In genomic region chr15:81105962-81106361, GRCm38 (mm10) we compare ENCODE assay signal across 11 mouse cellular contexts.
DNase-seq lines count a peak whose midpoint lies in the region; ATAC-seq lines count a peak whose summit lies in the region.
"Had no signal": no experiment of that assay in that cellular context is flagged by ENCODE, and none has a peak within 500 bp of the region (broad histone marks: within the 10 kb centered on the region; RNA-seq: fewer than 3 reads in every experiment).

No protein-coding gene starts in this region.

- H3K4me2 ChIP-seq in hindbrain, embryonic 11.5 days (replicated peaks; ENCODE audit: low read depth, low read length): no peak overlapping the region
- H3K4me2 ChIP-seq in hindbrain, embryonic 13.5 days: no peak overlapping the region

- H3K27me3 ChIP-seq in hindbrain, embryonic 11.5 days (ENCODE audit: control insufficient read depth, insufficient read depth, low read length): no peaks in the 10 kb centered on the region
- no peaks in the 10 kb centered on the region for H3K27me3 ChIP-seq in hindbrain, embryonic 13.5 days
- H3K27me3 ChIP-seq: neural tube, embryonic 13.5 days had no signal

- 31% methylated on average over 10 of the region's 10 CpGs for WGBS in hindbrain, embryonic 11.5 days
- 25% methylated on average over 10 of the region's 10 CpGs for WGBS in hindbrain, embryonic 13.5 days

- H3K36me3 ChIP-seq in hindbrain, embryonic 11.5 days (ENCODE audit: control insufficient read depth, insufficient read depth, low read length): no peaks in the 10 kb centered on the region
- H3K36me3 ChIP-seq in hindbrain, embryonic 13.5 days: no peaks in the 10 kb centered on the region
- H3K36me3 ChIP-seq: G1E; neural tube, embryonic 13.5 days had no signal

- ATAC-seq in hindbrain, embryonic 11.5 days (ENCODE audit: low FRiP score): no peak
- no peak for ATAC-seq in hindbrain, embryonic 13.5 days (ENCODE audit: low FRiP score)
- ATAC-seq in inflammation-experienced regulatory T-cells, adult 6 months: no peak

- no peak overlapping the region for H3K4me3 ChIP-seq in hindbrain, embryonic 11.5 days (ENCODE audit: low read depth, low read length)
- no peak overlapping the region for H3K4me3 ChIP-seq in hindbrain, embryonic 13.5 days
- H3K4me3 ChIP-seq: erythroblast, embryonic 14.5 days; neural tube, embryonic 13.5 days had no signal

- peaks cover 2% of the 10 kb centered on the region; the same call in 1 of the 2 replicates for H3K4me1 ChIP-seq in hindbrain, embryonic 11.5 days (replicated peaks; ENCODE audit: control insufficient read depth, insufficient read depth, low read length)
- peaks cover 33% of the 10 kb centered on the region for H3K4me1 ChIP-seq in hindbrain, embryonic 13.5 days (replicated peaks)

- no peaks in the 10 kb centered on the region for H3K9me3 ChIP-seq in hindbrain, embryonic 11.5 days (ENCODE audit: control insufficient read depth, low read length)
- no peaks in the 10 kb centered on the region for H3K9me3 ChIP-seq in hindbrain, embryonic 13.5 days
- H3K9me3 ChIP-seq: G1E; neural tube, embryonic 13.5 days had no signal

- H3K27ac ChIP-seq in hindbrain, embryonic 11.5 days (ENCODE audit: low read depth, low read length): no peak overlapping the region
- no peak overlapping the region for H3K27ac ChIP-seq in hindbrain, embryonic 13.5 days
- H3K27ac ChIP-seq: neural tube, embryonic 13.5 days had no signal

- H3K9ac ChIP-seq in hindbrain, embryonic 11.5 days (ENCODE audit: low read depth, low read length): no peak overlapping the region
- H3K9ac ChIP-seq in hindbrain, embryonic 13.5 days: no peak overlapping the region
- H3K9ac ChIP-seq: neural tube, embryonic 13.5 days had no signal

- peak; percentile 23 for DNase-seq in hindbrain, embryonic 11.5 days (ENCODE audit: low spot score)
- peak; percentile 77 to 78 for DNase-seq in adrenal gland, postnatal 36 days
- DNase-seq in left cerebral cortex, adult 11 months (ENCODE audit: low spot score): peak; percentile 76
- DNase-seq in right cerebral cortex, postnatal 10 days (ENCODE audit: low spot score in 2 of 2): peak; percentile 79 to 86
- DNase-seq in kidney, adult 8-10 months: no peak
- no peak for DNase-seq in ovary, adult 18-20 months (ENCODE audit: low spot score)

Comparison
In these comparisons a context has a peak if more than half of its experiments do, and no peak if none do; other contexts are left out.
1. DNase-seq: peak in hindbrain, embryonic 11.5 days (single experiment), adrenal gland, postnatal 36 days (2 of 2), left cerebral cortex, adult 11 months (single experiment) and right cerebral cortex, postnatal 10 days (2 of 2); none in kidney, adult 8-10 months (0 of 2) and ovary, adult 18-20 months (single experiment).